Mouse (Mus musculus) right cerebral cortex, adult 18-20 months (tissue): ENCODE measurements at regions not wholly inside any gene's neighbourhood (a gene's known extent, or its start where the extent isn't known, plus 50 kb on each side); places are given as distances from the start of the nearest gene placed in this dataset.

Source experiments
- DNase-seq: peaks from one replicate; pipeline ENCODE4 v3.0.0; 2022; ENCODE audit warnings: mixed read lengths

GRCm38 (mm10) chr12:12548688-12549087 lies 286.7 kb downstream of the Fam49a start:
- DNase-seq: no peak

GRCm38 (mm10) chr12:12547477-12547876 lies 285.5 kb downstream of the Fam49a start:
- no peak for DNase-seq

- DNase-seq: no peak
Observed at GRCm38 (mm10) chr12:12546372-12547031, 284.6 kb downstream of the Fam49a start.

GRCm38 (mm10) chr12:12541076-12542070 lies 279.4 kb downstream of the Fam49a start:
- no peak for DNase-seq

- no peak for DNase-seq
Observed at GRCm38 (mm10) chr12:12539291-12539690, 277.4 kb downstream of the Fam49a start.

- no peak for DNase-seq
Observed at GRCm38 (mm10) chr12:12534779-12535178, 272.8 kb downstream of the Fam49a start.

GRCm38 (mm10) chr12:12530796-12531195 lies 268.9 kb downstream of the Fam49a start:
- no peak for DNase-seq

GRCm38 (mm10) chr12:12529541-12529940 lies 267.6 kb downstream of the Fam49a start:
- no peak for DNase-seq

GRCm38 (mm10) chr12:12528478-12528981 lies 266.6 kb downstream of the Fam49a start:
- no peak for DNase-seq

- no peak for DNase-seq
Observed at GRCm38 (mm10) chr12:12527766-12528477, 266.0 kb downstream of the Fam49a start.

GRCm38 (mm10) chr12:12527366-12527765 lies 265.4 kb downstream of the Fam49a start:
- DNase-seq: no peak

- DNase-seq: no peak
Observed at GRCm38 (mm10) chr12:12520311-12520852, 258.4 kb downstream of the Fam49a start.

- no peak for DNase-seq
Observed at GRCm38 (mm10) chr12:12518490-12519070, 256.6 kb downstream of the Fam49a start.

GRCm38 (mm10) chr12:12517020-12517419 lies 255.1 kb downstream of the Fam49a start:
- DNase-seq: no peak

- no peak for DNase-seq
Observed at GRCm38 (mm10) chr12:12510764-12511163, 248.8 kb downstream of the Fam49a start.

GRCm38 (mm10) chr12:12509164-12509937 lies 247.4 kb downstream of the Fam49a start:
- no peak for DNase-seq

GRCm38 (mm10) chr12:12508487-12509125 lies 246.7 kb downstream of the Fam49a start:
- DNase-seq: no peak

GRCm38 (mm10) chr12:12506671-12507070 lies 244.7 kb downstream of the Fam49a start:
- no peak for DNase-seq

- DNase-seq: no peak
Observed at GRCm38 (mm10) chr12:12505590-12505989, 243.7 kb downstream of the Fam49a start.

- no peak for DNase-seq
Observed at GRCm38 (mm10) chr12:12499903-12500302, 238.0 kb downstream of the Fam49a start.

- DNase-seq: no peak
Observed at GRCm38 (mm10) chr12:12498621-12499020, 236.7 kb downstream of the Fam49a start.
